Mouse (Mus musculus) lung, adult 2 months (tissue): Measurements from ENCODE around the gene Vrk3.

ENCODE experiments used
- CTCF ChIP-seq: fragments of 200-500 bp; IDR thresholded peaks from 2 replicates; pipeline ENCODE4 v1.5.1; 2011; ENCODE audit warnings: mild to moderate bottlenecking, low read length, control low read depth; ENCODE audit not compliant: insufficient read depth
- POLR2A ChIP-seq: fragments of 200-500 bp; IDR thresholded peaks from 2 replicates; pipeline ENCODE4 v1.6.1; 2011; ENCODE audit warnings: low read depth, mild to moderate bottlenecking, control low read depth, low read length, borderline replicate concordance; ENCODE audit errors: extremely low read depth

GRCm38 (mm10) chr7:44820525-44820924 lies 72.3 kb downstream of the Vrk3 start:
- TF ChIP-seq CTCF (no peak), POLR2A (no peak)
